Mouse (Mus musculus) megakaryocyte, embryonic 14.5 days (primary cell): ENCODE data around the gene Sox6. TPM values are rescaled to one million over a fixed set of nuclear protein-coding genes. Genes with fewer than 3 reads are reported as not detected.
"Not testable (repeated sequence)": the region's sequence is repeated elsewhere in the genome, so short reads cannot be mapped to it uniquely, and the experiment has no call there.

Experiments
- H3K27me3 ChIP-seq: replicated peaks from 2 replicates; pipeline ENCODE3; 2012; ENCODE audit warnings: inconsistent platforms
- H3K36me3 ChIP-seq: replicated peaks from 2 replicates; pipeline ENCODE3; 2012; ENCODE audit warnings: low read length, inconsistent platforms, mixed read lengths
- H3K4me1 ChIP-seq: 2 replicates; pipeline ENCODE4 v1.6.1; 2012; ENCODE audit warnings: inconsistent platforms
- H3K4me3 ChIP-seq: replicated peaks from 2 replicates; pipeline ENCODE3; 2012; ENCODE audit warnings: moderate library complexity, mild to moderate bottlenecking, inconsistent platforms
- H3K9me3 ChIP-seq: 2 replicates; pipeline ENCODE4 v1.6.1; 2012; ENCODE audit warnings: inconsistent platforms
- FLI1 ChIP-seq: IDR thresholded peaks from 2 replicates; pipeline ENCODE4 v1.6.1; 2012; ENCODE audit warnings: low read length, inconsistent platforms, mixed read lengths
- GATA1 ChIP-seq: IDR thresholded peaks from 3 replicates; pipeline ENCODE4 v1.6.1; 2012; ENCODE audit warnings: mixed read lengths, low read length, inconsistent platforms, borderline replicate concordance
- polyA plus RNA-seq: library from polyadenylated mRNA; stranded (reverse); fragments of >175 nt; gene quantifications from 2 replicates; pipeline ENCODE4 v1.2.3, GENCODE M21; 2012; ENCODE audit warnings: low replicate concordance; ENCODE audit not compliant: insufficient read depth

The Sox6 gene
- 0.17 TPM in 1 of 2 replicates, not detected in the other for polyA plus RNA-seq

GRCm38 (mm10) chr7:116038511-116038910 lies at the start of gene Sox6:
Gene Sox6, minus strand, starts transcription at chr7:116038796.
- 0 out of 2 replicates have a peak, but pooled peaks cover 2% of the 10 kb centered on the region for H3K9me3 ChIP-seq
- peak within 1 kb of the TSS; percentile 94 for H3K4me3 ChIP-seq
- no peak for TF ChIP-seq GATA1
- no peak for TF ChIP-seq FLI1
- peaks cover 75% of the 10 kb centered on the region for H3K27me3 ChIP-seq
- no peaks in the 10 kb centered on the region for H3K36me3 ChIP-seq
- peaks cover 52% of the 10 kb centered on the region for H3K4me1 ChIP-seq

GRCm38 (mm10) chr7:116084366-116084765 lies 45.8 kb upstream of the Sox6 start, which contains the start of gene Gm4353:
Gene Gm4353, minus strand, starts transcription at chr7:116084635.
- not testable (repeated sequence) for H3K9me3 ChIP-seq, H3K4me3 ChIP-seq, H3K36me3 ChIP-seq, H3K27me3 ChIP-seq, H3K4me1 ChIP-seq

DNA sequence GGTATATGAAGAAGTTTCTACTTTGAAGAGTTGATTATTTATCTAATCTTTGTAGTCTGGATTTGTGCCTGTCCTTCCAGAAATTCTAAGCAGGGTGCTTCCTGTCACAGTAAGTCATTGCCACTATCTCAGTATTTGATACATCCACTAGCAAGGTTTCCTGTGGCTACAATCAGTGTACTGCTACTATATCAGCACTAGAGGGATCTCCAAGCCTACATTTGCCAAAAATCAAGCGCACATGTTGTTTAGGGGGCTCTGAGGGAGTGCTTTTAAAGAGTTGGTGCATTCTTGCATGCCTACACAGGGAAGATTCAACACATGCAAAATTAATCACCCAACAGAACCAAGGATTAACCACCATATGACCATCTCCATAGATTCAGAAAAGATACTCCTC lies 22.1 kb upstream of the Sox6 start:
- no peaks in the 10 kb centered on the region for H3K36me3 ChIP-seq
- H3K9me3 ChIP-seq = no peaks in the 10 kb centered on the region
- no peaks in the 10 kb centered on the region for H3K4me1 ChIP-seq
- no peaks in the 10 kb centered on the region for H3K27me3 ChIP-seq
- no peak for TF ChIP-seq FLI1
- no peak for TF ChIP-seq GATA1
- H3K4me3 ChIP-seq = no peak overlapping the region

GRCm38 (mm10) chr7:116040470-116041019 lies 1.9 kb upstream of the Sox6 start:
- Histone ChIP-seq H3K4me3 (peak overlapping the region; percentile 94), H3K4me1 (peaks cover 37% of the 10 kb centered on the region), H3K36me3 (no peaks in the 10 kb centered on the region), H3K27me3 (peaks cover 56% of the 10 kb centered on the region), H3K9me3 (0 out of 2 replicates have a peak, but pooled peaks cover 2% of the 10 kb centered on the region)
- no peak for TF ChIP-seq GATA1
- no peak for TF ChIP-seq FLI1

- H3K27me3 ChIP-seq = peaks cover 62% of the 10 kb centered on the region
- H3K36me3 ChIP-seq = no peaks in the 10 kb centered on the region
- H3K4me1 ChIP-seq = peaks cover 39% of the 10 kb centered on the region
- peak overlapping the region; percentile 94 for H3K4me3 ChIP-seq
- TF ChIP-seq GATA1 (no peak), FLI1 (no peak)
- H3K9me3 ChIP-seq = 0 out of 2 replicates have a peak, but pooled peaks cover 2% of the 10 kb centered on the region
Observed at GRCm38 (mm10) chr7:116039538-116040466, 1.2 kb upstream of the Sox6 start.

- H3K27me3 ChIP-seq = peaks cover 68% of the 10 kb centered on the region
Observed at GRCm38 (mm10) chr7:116039196-116039537, 571 bp upstream of the Sox6 start, which contains the start of gene 1110004F10Rik. Gene 1110004F10Rik, plus strand, starts transcription at chr7:116039397.

GRCm38 (mm10) chr7:116038024-116038423 lies 572 bp downstream of the Sox6 start:
- 0 out of 2 replicates have a peak, but pooled peaks cover 2% of the 10 kb centered on the region for H3K9me3 ChIP-seq
- peaks cover 79% of the 10 kb centered on the region for H3K27me3 ChIP-seq
- no peak for TF ChIP-seq FLI1
- no peak overlapping the region for H3K4me3 ChIP-seq
- H3K36me3 ChIP-seq = no peaks in the 10 kb centered on the region
- H3K4me1 ChIP-seq = peaks cover 57% of the 10 kb centered on the region

More at GRCm38 (mm10) chr7:116039196-116039537, 571 bp upstream of the Sox6 start, which contains the start of gene 1110004F10Rik:
- peaks cover 45% of the 10 kb centered on the region for H3K4me1 ChIP-seq
- H3K9me3 ChIP-seq = 0 out of 2 replicates have a peak, but pooled peaks cover 2% of the 10 kb centered on the region
- no peak for TF ChIP-seq GATA1
- TF ChIP-seq FLI1 = no peak
- peak within 1 kb of the TSS; percentile 94 for H3K4me3 ChIP-seq
- no peaks in the 10 kb centered on the region for H3K36me3 ChIP-seq

DNA sequence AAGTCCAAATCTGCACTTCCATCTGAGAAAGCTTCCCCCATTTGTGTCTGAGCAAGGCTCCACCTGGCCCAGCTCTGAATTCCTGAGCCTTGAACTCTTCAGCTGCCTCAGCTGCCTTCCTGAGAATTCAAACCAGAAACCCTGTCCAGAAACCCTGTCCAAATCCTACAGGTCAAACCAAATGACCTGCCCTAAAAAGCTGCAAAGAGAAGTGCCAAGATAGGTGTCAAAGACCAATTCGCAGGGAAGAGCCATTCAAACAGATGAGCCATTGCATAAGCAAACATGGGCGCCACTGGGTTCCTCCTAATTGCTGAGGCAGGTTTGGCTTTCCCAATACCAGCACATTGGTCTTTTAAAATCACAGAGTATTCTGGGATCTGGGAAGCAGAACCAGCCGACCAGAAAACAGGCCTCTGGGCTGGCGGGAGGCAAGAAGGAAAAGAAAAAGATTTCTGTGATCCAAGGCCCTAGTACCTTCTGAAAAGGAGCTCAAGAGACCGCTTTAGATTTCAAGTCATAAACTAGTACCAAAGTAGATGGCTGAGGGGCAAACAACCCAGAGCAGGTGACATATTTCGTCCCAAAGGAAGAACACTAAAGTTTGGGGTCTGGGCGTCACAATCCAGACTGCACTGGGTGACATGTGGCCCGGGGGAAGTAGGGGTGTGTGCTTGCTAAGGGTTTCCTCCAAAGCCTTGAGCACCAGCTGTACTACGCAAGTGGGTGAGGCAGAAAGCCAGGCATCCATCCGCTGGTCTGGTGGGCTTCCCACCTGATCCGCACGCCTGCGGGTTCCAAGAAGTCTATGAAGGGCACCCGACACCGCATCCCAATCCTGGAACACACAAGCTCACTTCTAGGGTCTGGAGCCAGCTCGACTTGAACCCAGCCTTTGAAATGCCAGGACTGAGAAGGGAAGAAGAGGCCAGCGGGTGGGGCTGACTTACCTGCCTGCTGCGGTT lies 1.7 kb downstream of the Sox6 start:
- Histone ChIP-seq H3K36me3 (no peaks in the 10 kb centered on the region), H3K27me3 (peaks cover 84% of the 10 kb centered on the region), H3K9me3 (0 out of 2 replicates have a peak, but pooled peaks cover 2% of the 10 kb centered on the region), H3K4me1 (peaks cover 62% of the 10 kb centered on the region), H3K4me3 (no peak overlapping the region)
- TF ChIP-seq FLI1 (no peak), GATA1 (no peak)

DNA sequence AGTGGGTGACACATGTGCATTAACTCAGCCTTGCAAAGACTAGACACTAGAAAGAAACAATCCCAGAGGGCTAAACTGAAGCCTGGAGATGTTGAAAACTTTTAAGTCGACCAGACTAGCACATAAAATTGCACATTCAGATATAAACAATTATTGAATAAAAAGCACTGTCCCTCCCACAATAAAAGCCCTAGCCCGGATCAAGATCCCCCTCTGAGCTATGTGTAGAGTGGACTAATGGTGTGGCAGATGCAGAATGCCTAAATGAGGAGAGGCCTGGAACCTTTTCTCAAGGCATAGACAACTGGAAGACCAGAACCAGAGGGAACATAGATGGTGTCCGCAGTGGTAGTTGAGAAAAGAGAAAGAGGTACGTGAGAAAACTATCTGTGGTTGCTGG lies 3.1 kb downstream of the Sox6 start:
- Histone ChIP-seq H3K4me3 (no peak overlapping the region), H3K36me3 (no peaks in the 10 kb centered on the region), H3K9me3 (0 out of 2 replicates have a peak, but pooled peaks cover 2% of the 10 kb centered on the region), H3K27me3 (peaks cover 92% of the 10 kb centered on the region), H3K4me1 (peaks cover 68% of the 10 kb centered on the region)
- TF ChIP-seq FLI1 = no peak
